Mouse (Mus musculus) CH12.LX (cell line): ENCODE data around the gene Slc25a44. TPM values are rescaled to one million over a fixed set of nuclear protein-coding genes. Genes with fewer than 3 reads are reported as not detected.

Experiments used
- DNase-seq: peaks from one replicate; pipeline ENCODE4 v3.0.0-alpha.2; 2013; ENCODE audit errors: extremely low read depth
- H3K27ac ChIP-seq: 2 replicates; pipeline ENCODE4 v1.5.1; 2012; ENCODE audit warnings: low read depth, mild to moderate bottlenecking, control low read depth, moderate library complexity; ENCODE audit not compliant: insufficient read depth
- H3K27me3 ChIP-seq: replicated peaks from 2 replicates; pipeline ENCODE3; 2012; ENCODE audit warnings: inconsistent platforms
- H3K36me3 ChIP-seq, 2 experiments: replicated peaks in 1 of 2; 2 replicates each; pipeline versions ENCODE3 to v1.6.1; 2012; ENCODE audit warnings: inconsistent platforms in 1 of 2, low read length in 1 of 2, mild to moderate bottlenecking in 1 of 2, mixed read lengths in 1 of 2, moderate library complexity in 1 of 2; ENCODE audit not compliant: control insufficient read depth in 1 of 2, insufficient read depth in 1 of 2
- H3K4me1 ChIP-seq, 2 experiments: 2 replicates each; pipeline ENCODE4 v1.6.1; 2012; ENCODE audit warnings: inconsistent platforms in 1 of 2, moderate library complexity in 1 of 2; ENCODE audit not compliant: insufficient read depth in 2 of 2, control insufficient read depth in 1 of 2
- H3K4me2 ChIP-seq: 2 replicates; pipeline ENCODE4 v1.6.1; 2012; ENCODE audit warnings: low read depth, mild to moderate bottlenecking, control low read depth; ENCODE audit not compliant: poor library complexity, insufficient read depth, severe bottlenecking
- H3K4me3 ChIP-seq, 3 experiments: fragments of 150-350 bp in 1 of 3; sonication (generic) in 1 of 3; replicated peaks in 1 of 3; 2 replicates each; pipeline versions ENCODE3 to v1.5.1; 2011 to 2012; ENCODE audit warnings: low read depth in 2 of 3, low read length in 2 of 3, mild to moderate bottlenecking in 2 of 3, moderate library complexity in 2 of 3, control low read depth in 1 of 3, improper control_type of control experiment in 1 of 3, inconsistent platforms in 1 of 3, mixed read lengths in 1 of 3; ENCODE audit not compliant: poor library complexity in 1 of 3
- H3K79me2 ChIP-seq: replicated peaks from 2 replicates; pipeline ENCODE4 v1.6.1; 2012; ENCODE audit warnings: mild to moderate bottlenecking, moderate library complexity; ENCODE audit not compliant: control insufficient read depth, poor library complexity, insufficient read depth, severe bottlenecking; ENCODE audit errors: extremely low read depth
- H3K9ac ChIP-seq: 2 replicates; pipeline ENCODE4 v1.6.1; 2012; ENCODE audit warnings: low read depth, mild to moderate bottlenecking, control low read depth, moderate library complexity; ENCODE audit not compliant: insufficient read depth
- H3K9me3 ChIP-seq: replicated peaks from 2 replicates; pipeline ENCODE3; 2012; ENCODE audit warnings: low read length, inconsistent platforms, mixed read lengths
- ETS1 ChIP-seq: conservative IDR thresholded peaks from 2 replicates; pipeline ENCODE4 v1.6.1; 2012; ENCODE audit warnings: low read depth, mild to moderate bottlenecking, inconsistent platforms, low read length, improper control_type of control experiment, moderate library complexity
- GABPA ChIP-seq: IDR thresholded peaks from 2 replicates; pipeline ENCODE4 v1.6.1; 2012; ENCODE audit warnings: low read depth, low read length, improper control_type of control experiment, inconsistent platforms; ENCODE audit not compliant: insufficient replicate concordance
- HCFC1 ChIP-seq: IDR thresholded peaks from 2 replicates; pipeline ENCODE4 v1.6.1; 2012; ENCODE audit warnings: low read depth, mild to moderate bottlenecking, inconsistent platforms, low read length, improper control_type of control experiment
- MYC ChIP-seq: IDR thresholded peaks from 2 replicates; pipeline ENCODE4 v1.6.1; 2011; ENCODE audit warnings: low read depth, mild to moderate bottlenecking, improper control_type of control experiment, low read length
- NELFE ChIP-seq: IDR thresholded peaks from 2 replicates; pipeline ENCODE4 v1.6.1; 2011; ENCODE audit warnings: low read depth, low read length, improper control_type of control experiment
- NRF1 ChIP-seq: IDR thresholded peaks from 2 replicates; pipeline ENCODE4 v1.6.1; 2014; ENCODE audit warnings: low read depth, mild to moderate bottlenecking, inconsistent platforms, low read length, improper control_type of control experiment, moderate library complexity
- PAX5 ChIP-seq: IDR thresholded peaks from 2 replicates; pipeline ENCODE4 v1.6.1; 2012; ENCODE audit warnings: low read length, inconsistent platforms, mixed read lengths
- POLR2AphosphoS2 ChIP-seq: IDR thresholded peaks from 2 replicates; pipeline ENCODE4 v1.6.1; 2011; ENCODE audit warnings: low read depth, low read length, improper control_type of control experiment
- SIN3A ChIP-seq: IDR thresholded peaks from 2 replicates; pipeline ENCODE4 v1.6.1; 2012; ENCODE audit warnings: low read length, improper control_type of control experiment, inconsistent platforms
- SMC3 ChIP-seq: IDR thresholded peaks from 2 replicates; pipeline ENCODE4 v1.6.1; 2011; ENCODE audit warnings: low read depth, low read length, improper control_type of control experiment
- UBTF ChIP-seq: IDR thresholded peaks from 2 replicates; pipeline ENCODE4 v1.6.1; 2012; ENCODE audit warnings: low read depth, mild to moderate bottlenecking, inconsistent platforms, low read length, improper control_type of control experiment, moderate library complexity
- USF2 ChIP-seq: conservative IDR thresholded peaks from 2 replicates; pipeline ENCODE4 v1.6.1; 2011; ENCODE audit warnings: low read depth, low read length, improper control_type of control experiment
- ZC3H11A ChIP-seq: IDR thresholded peaks from 2 replicates; pipeline ENCODE4 v1.6.1; 2012; ENCODE audit warnings: low read depth, mild to moderate bottlenecking, inconsistent platforms, low read length, improper control_type of control experiment
- dilution Hi-C: fragments of 300-500 bp; cut with MboI; formaldehyde crosslinking; loops from 2 replicates; pipeline ENCODE4 v1.14.3; 2020; ENCODE audit warnings: low sequenced_read_pairs; ENCODE audit not compliant: extremely low pct_unique_long_range_greater_than_20kb, extremely low pct_ligation_motif_present
- in situ Hi-C: fragments of 300-500 bp; cut with MboI; formaldehyde crosslinking; loops from 3 replicates; pipeline ENCODE4 v1.14.3; 2019; ENCODE audit warnings: low sequenced_read_pairs, low pct_ligation_motif_present, low pct_unique_long_range_greater_than_20kb, mixed read lengths
- polyA plus RNA-seq: library from polyadenylated mRNA; unstranded; fragments of >175 nt; gene quantifications from 2 replicates; pipeline ENCODE4 v1.2.1, GENCODE M21; 2012; ENCODE audit warnings: low read depth; ENCODE audit not compliant: insufficient read length
- total RNA-seq, 2 experiments: library from RNA; depleted of rRNA; stranded (reverse); fragments of 300-350 nt in 1 of 2; fragments of >200 nt in 1 of 2; gene quantifications; 2 replicates each; pipeline ENCODE4 v1.2.3; 2012 to 2014

Slc25a44 gene
- total and polyA plus RNA-seq, 3 experiments: 8.9 to 17.5 (median 13.2) TPM

- Histone ChIP-seq H3K79me2 (no peaks in the 10 kb centered on the region), H3K36me3 (no peaks in the 10 kb centered on the region), H3K9me3 (no peaks in the 10 kb centered on the region), H3K4me3 (no peak overlapping the region), H3K4me1 (peaks cover 5 to 20% of the 10 kb centered on the region in 2 experiments), H3K27ac (no peak overlapping the region), H3K27me3 (no peaks in the 10 kb centered on the region), H3K9ac (no peak overlapping the region)
- no peak for DNase-seq
- in situ Hi-C loops (no loop called here), dilution Hi-C loops (no loop called here)
- TF ChIP-seq SMC3 (no peak), POLR2AphosphoS2 (no peak), NRF1 (no peak), UBTF (no peak), ETS1 (no peak), SIN3A (no peak), ZC3H11A (no peak), PAX5 (no peak), MYC (no peak)
- TF ChIP-seq, all 38 proteins: peak for 0
- no peak overlapping the region for H3K4me2 ChIP-seq
These were observed 23.5 kb upstream of the Slc25a44 start for GRCm38 (mm10) chr3:88448443-88448842.

GRCm38 (mm10) chr3:88447676-88448183, 22.8 kb upstream of the Slc25a44 start:
- TF ChIP-seq ETS1 (no peak), GABPA (no peak), HCFC1 (no peak), NELFE (no peak), NRF1 (no peak), USF2 (no peak), UBTF (no peak), MYC (no peak)
- no peak overlapping the region for H3K27ac ChIP-seq
- no peak overlapping the region for H3K9ac ChIP-seq
- in situ Hi-C loops (no loop called here), dilution Hi-C loops (no loop called here)
- no peaks in the 10 kb centered on the region for H3K9me3 ChIP-seq
- no peak overlapping the region for H3K4me3 ChIP-seq
- peaks cover 5 to 20% of the 10 kb centered on the region in 2 experiments for H3K4me1 ChIP-seq
- H3K27me3 ChIP-seq: no peaks in the 10 kb centered on the region
- no peak for DNase-seq
- no peak overlapping the region for H3K4me2 ChIP-seq
- H3K36me3 ChIP-seq: no peaks in the 10 kb centered on the region
- no peaks in the 10 kb centered on the region for H3K79me2 ChIP-seq
